Mouse (Mus musculus) olfactory bulb, adult 2 months (tissue): Measurements from ENCODE around the gene Tub.

Source experiments
- CTCF ChIP-seq: fragments of 200-500 bp; IDR thresholded peaks from 2 replicates; pipeline ENCODE4 v1.5.1; 2012; ENCODE audit warnings: low read depth, mild to moderate bottlenecking, low read length, moderate library complexity; ENCODE audit not compliant: insufficient read depth
- POLR2A ChIP-seq: fragments of 200-500 bp; IDR thresholded peaks from 2 replicates; pipeline ENCODE4 v1.6.1; 2012; ENCODE audit warnings: mild to moderate bottlenecking, low read depth, low read length, moderate library complexity; ENCODE audit not compliant: insufficient read depth

DNA sequence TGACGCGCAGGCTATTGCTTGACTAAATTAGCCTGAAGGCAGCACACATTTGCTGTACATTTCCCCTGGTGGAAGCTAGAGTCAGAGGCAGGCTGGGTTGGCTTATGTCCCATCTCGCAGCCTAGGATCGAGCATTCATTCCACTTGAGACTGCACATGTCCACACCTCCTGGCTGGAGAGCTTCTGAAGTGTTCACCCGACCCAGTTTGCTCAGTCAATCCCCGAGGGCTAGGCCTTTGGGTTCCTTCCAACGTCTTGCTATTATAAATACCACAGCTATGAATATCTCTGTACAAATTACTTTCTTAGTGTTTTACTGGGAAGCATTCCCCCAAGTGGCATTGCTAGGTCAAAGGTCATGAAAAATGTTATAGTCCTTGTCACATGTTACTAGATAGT, 43.1 kb downstream of the Tub start:
- TF ChIP-seq POLR2A (no peak), CTCF (no peak)
